Mouse (Mus musculus): ENCODE measurements around the gene Uba6. TPM values are rescaled to one million over a fixed set of nuclear protein-coding genes. Genes with fewer than 3 reads are reported as not detected.

Gene Uba6
- 2.4 and 3.0 TPM in 2 replicates for polyA plus RNA-seq (2012; rRNA removed)

GRCm38 (mm10) chr5:86172449-86173161 lies at the start of gene Uba6:
Gene Uba6, minus strand, starts transcription at chr5:86172803.
- DNase-seq (ENCODE audit: low read depth) = peak; percentile 66

- no peak for DNase-seq (ENCODE audit: low read depth)
These were observed 25.2 kb upstream of the Uba6 start, which contains the start of gene Gnrhr for GRCm38 (mm10) chr5:86197801-86198200. Gene Gnrhr, minus strand, starts transcription at chr5:86197901.

- no peak for DNase-seq (ENCODE audit: low read depth)
These were observed 18.8 kb upstream of the Uba6 start for GRCm38 (mm10) chr5:86191356-86191755.

GRCm38 (mm10) chr5:86190770-86191169 lies 18.2 kb upstream of the Uba6 start:
- DNase-seq (ENCODE audit: low read depth) = no peak

- no peak for DNase-seq (ENCODE audit: low read depth)
These were observed 17.7 kb upstream of the Uba6 start for GRCm38 (mm10) chr5:86190290-86190689.

- no peak for DNase-seq (ENCODE audit: low read depth)
These were observed 14.8 kb upstream of the Uba6 start for GRCm38 (mm10) chr5:86187441-86187840.

- no peak for DNase-seq (ENCODE audit: low read depth)
These were observed 1.2 kb upstream of the Uba6 start for GRCm38 (mm10) chr5:86173778-86174177.

GRCm38 (mm10) chr5:86172088-86172448 lies 535 bp downstream of the Uba6 start:
- no peak for DNase-seq (ENCODE audit: low read depth)

- no peak for DNase-seq (ENCODE audit: low read depth)
These were observed 42.8 kb downstream of the Uba6 start for GRCm38 (mm10) chr5:86129828-86130227.

- DNase-seq (ENCODE audit: low read depth) = no peak
These were observed 43.9 kb downstream of the Uba6 start for GRCm38 (mm10) chr5:86128749-86129148.

- no peak for DNase-seq (ENCODE audit: low read depth)
These were observed 54.0 kb downstream of the Uba6 start for GRCm38 (mm10) chr5:86118457-86119094.

GRCm38 (mm10) chr5:86113997-86114396 lies 58.6 kb downstream of the Uba6 start:
- DNase-seq (ENCODE audit: low read depth) = no peak

- no peak for DNase-seq (ENCODE audit: low read depth)
These were observed 59.6 kb downstream of the Uba6 start for GRCm38 (mm10) chr5:86113037-86113436.

GRCm38 (mm10) chr5:86111074-86111473 lies 61.5 kb downstream of the Uba6 start:
- no peak for DNase-seq (ENCODE audit: low read depth)

GRCm38 (mm10) chr5:86106610-86107009 lies 66.0 kb downstream of the Uba6 start:
- no peak for DNase-seq (ENCODE audit: low read depth)

GRCm38 (mm10) chr5:86102176-86102575 lies 70.4 kb downstream of the Uba6 start:
- no peak for DNase-seq (ENCODE audit: low read depth)

- no peak for DNase-seq (ENCODE audit: low read depth)
These were observed 72.0 kb downstream of the Uba6 start for GRCm38 (mm10) chr5:86100621-86101020.

- DNase-seq (ENCODE audit: low read depth) = no peak
These were observed 73.6 kb downstream of the Uba6 start for GRCm38 (mm10) chr5:86098988-86099387.

GRCm38 (mm10) chr5:86094754-86095153 lies 77.8 kb downstream of the Uba6 start:
- DNase-seq (ENCODE audit: low read depth) = no peak

- no peak for DNase-seq (ENCODE audit: low read depth)
These were observed 85.9 kb downstream of the Uba6 start for GRCm38 (mm10) chr5:86086751-86087150.

- no peak for DNase-seq (ENCODE audit: low read depth)
These were observed 87.6 kb downstream of the Uba6 start for GRCm38 (mm10) chr5:86084979-86085378.

- DNase-seq (ENCODE audit: low read depth) = no peak
These were observed 88.6 kb downstream of the Uba6 start for GRCm38 (mm10) chr5:86083987-86084386.

- DNase-seq (ENCODE audit: low read depth) = peak; percentile 31
These were observed 93.8 kb downstream of the Uba6 start for GRCm38 (mm10) chr5:86078720-86079334.
